Mouse (Mus musculus): Measurements from ENCODE around the gene Mrm1. TPM values are rescaled to one million over a fixed set of nuclear protein-coding genes. Genes with fewer than 3 reads are reported as not detected.
A peak's percentile ranks its signal among the peaks of the same experiment; 100 is the strongest.

Mrm1 gene
- total and polyA plus RNA-seq, 2 experiments from 2014 or later = 13.1 to 15.5 TPM

- no peaks in the 10 kb centered on the region for H3K27me3 ChIP-seq (ENCODE audit: insufficient read depth, low read length)
- WGBS = 87% methylated on average over 9 of the region's 9 CpGs
- no peak overlapping the region for H3K4me3 ChIP-seq (ENCODE audit: low read depth, low read length)
- H3K36me3 ChIP-seq (ENCODE audit: insufficient read depth, low read length) = no peaks in the 10 kb centered on the region
- DNase-seq (ENCODE audit: low spot score) (no peak), ATAC-seq (ENCODE audit: low FRiP score) (no peak)
- no peak overlapping the region for H3K9ac ChIP-seq (replicated peaks; ENCODE audit: low read length, poor library complexity, severe bottlenecking)
- H3K27ac ChIP-seq (ENCODE audit: low read depth, low read length) = no peak overlapping the region
- no peaks in the 10 kb centered on the region for H3K4me1 ChIP-seq (ENCODE audit: insufficient read depth, low read length)
- no peak overlapping the region for H3K4me2 ChIP-seq (ENCODE audit: low read depth, low read length, poor library complexity, severe bottlenecking)
- H3K9me3 ChIP-seq (ENCODE audit: low read length) = no peaks in the 10 kb centered on the region
- no peak for TF ChIP-seq CTCF (IDR thresholded peaks at IDR 0.05)
Measured at GRCm38 (mm10) chr11:84821131-84821770, 1.9 kb upstream of the Mrm1 start.

GRCm38 (mm10) chr11:84818085-84818960 lies 992 bp downstream of the Mrm1 start:
- Histone ChIP-seq H3K27ac (ENCODE audit: low read depth, low read length) (peak overlapping the region; percentile 65), H3K4me2 (ENCODE audit: low read depth, low read length, poor library complexity, severe bottlenecking) (peak overlapping the region; percentile 97), H3K4me1 (ENCODE audit: insufficient read depth, low read length) (no peaks in the 10 kb centered on the region), H3K36me3 (ENCODE audit: insufficient read depth, low read length) (no peaks in the 10 kb centered on the region; the same call in 1 of the 2 replicates), H3K4me3 (ENCODE audit: low read depth, low read length) (peak overlapping the region; percentile 76), H3K9me3 (ENCODE audit: low read length) (no peaks in the 10 kb centered on the region), H3K9ac (replicated peaks; ENCODE audit: low read length, poor library complexity, severe bottlenecking) (peak overlapping the region; percentile 74), H3K27me3 (ENCODE audit: insufficient read depth, low read length) (no peaks in the 10 kb centered on the region)
- under 1% methylated on average over 39 of the region's 39 CpGs for WGBS
- DNase-seq (ENCODE audit: low spot score) = peak; percentile 88
- TF ChIP-seq CTCF (IDR thresholded peaks at IDR 0.05) = peak; percentile 91
- ATAC-seq (ENCODE audit: low FRiP score) = peak; percentile 38; the same call in 1 of the 2 replicates

- Histone ChIP-seq H3K4me3 (ENCODE audit: low read depth, low read length) (no peak overlapping the region), H3K4me2 (ENCODE audit: low read depth, low read length, poor library complexity, severe bottlenecking) (no peak overlapping the region), H3K27ac (ENCODE audit: low read depth, low read length) (no peak overlapping the region), H3K36me3 (ENCODE audit: insufficient read depth, low read length) (no peaks in the 10 kb centered on the region; the same call in 1 of the 2 replicates), H3K4me1 (ENCODE audit: insufficient read depth, low read length) (no peaks in the 10 kb centered on the region), H3K9ac (replicated peaks; ENCODE audit: low read length, poor library complexity, severe bottlenecking) (no peak overlapping the region), H3K9me3 (ENCODE audit: low read length) (no peaks in the 10 kb centered on the region), H3K27me3 (ENCODE audit: insufficient read depth, low read length) (no peaks in the 10 kb centered on the region)
- TF ChIP-seq CTCF (IDR thresholded peaks at IDR 0.05) = peak; percentile 58
- WGBS = 80% methylated on average over 6 of the region's 6 CpGs
- DNase-seq (ENCODE audit: low spot score) (peak; percentile 31), ATAC-seq (ENCODE audit: low FRiP score) (no peak)
Measured at GRCm38 (mm10) chr11:84817362-84817761, 2.0 kb downstream of the Mrm1 start.

- no peaks in the 10 kb centered on the region for H3K27me3 ChIP-seq (ENCODE audit: insufficient read depth, low read length)
- ATAC-seq (ENCODE audit: low FRiP score) (peak; percentile 32; the same call in 1 of the 2 replicates), DNase-seq (ENCODE audit: low spot score) (peak; percentile 83)
- TF ChIP-seq CTCF (IDR thresholded peaks at IDR 0.05) = peak; percentile 98
- H3K9ac ChIP-seq (replicated peaks; ENCODE audit: low read length, poor library complexity, severe bottlenecking) = no peak overlapping the region
- no peaks in the 10 kb centered on the region for H3K9me3 ChIP-seq (ENCODE audit: low read length)
- WGBS = 57% methylated on average over 13 of the region's 13 CpGs
- no peak overlapping the region for H3K27ac ChIP-seq (ENCODE audit: low read depth, low read length)
- no peaks in the 10 kb centered on the region; the same call in 1 of the 2 replicates for H3K36me3 ChIP-seq (ENCODE audit: insufficient read depth, low read length)
- no peaks in the 10 kb centered on the region for H3K4me1 ChIP-seq (ENCODE audit: insufficient read depth, low read length)
- no peak overlapping the region for H3K4me3 ChIP-seq (ENCODE audit: low read depth, low read length)
- H3K4me2 ChIP-seq (ENCODE audit: low read depth, low read length, poor library complexity, severe bottlenecking) = no peak overlapping the region
Measured at GRCm38 (mm10) chr11:84813724-84814510, 5.4 kb downstream of the Mrm1 start.

- ATAC-seq (ENCODE audit: low FRiP score) = no peak
- Histone ChIP-seq H3K9me3 (ENCODE audit: low read length) (no peaks in the 10 kb centered on the region), H3K4me1 (ENCODE audit: insufficient read depth, low read length) (no peaks in the 10 kb centered on the region), H3K4me2 (ENCODE audit: low read depth, low read length, poor library complexity, severe bottlenecking) (no peak overlapping the region), H3K27ac (ENCODE audit: low read depth, low read length) (no peak overlapping the region), H3K27me3 (ENCODE audit: insufficient read depth, low read length) (no peaks in the 10 kb centered on the region), H3K36me3 (ENCODE audit: insufficient read depth, low read length) (no peaks in the 10 kb centered on the region), H3K4me3 (ENCODE audit: low read depth, low read length) (no peak overlapping the region), H3K9ac (replicated peaks; ENCODE audit: low read length, poor library complexity, severe bottlenecking) (no peak overlapping the region)
- TF ChIP-seq CTCF (IDR thresholded peaks at IDR 0.05) = no peak
- WGBS = 92% methylated on average over 4 of the region's 4 CpGs
- no peak for DNase-seq (ENCODE audit: low spot score)
Measured at GRCm38 (mm10) chr11:84804373-84804772, 14.9 kb downstream of the Mrm1 start.
